Mouse (Mus musculus): ENCODE measurements around the gene Dnajc3. TPM values are rescaled to one million over a fixed set of nuclear protein-coding genes. Genes with fewer than 3 reads are reported as not detected.

Gene Dnajc3
- 21.8 and 29.8 TPM in 2 replicates for total RNA-seq (2012; rRNA removed)

DNA sequence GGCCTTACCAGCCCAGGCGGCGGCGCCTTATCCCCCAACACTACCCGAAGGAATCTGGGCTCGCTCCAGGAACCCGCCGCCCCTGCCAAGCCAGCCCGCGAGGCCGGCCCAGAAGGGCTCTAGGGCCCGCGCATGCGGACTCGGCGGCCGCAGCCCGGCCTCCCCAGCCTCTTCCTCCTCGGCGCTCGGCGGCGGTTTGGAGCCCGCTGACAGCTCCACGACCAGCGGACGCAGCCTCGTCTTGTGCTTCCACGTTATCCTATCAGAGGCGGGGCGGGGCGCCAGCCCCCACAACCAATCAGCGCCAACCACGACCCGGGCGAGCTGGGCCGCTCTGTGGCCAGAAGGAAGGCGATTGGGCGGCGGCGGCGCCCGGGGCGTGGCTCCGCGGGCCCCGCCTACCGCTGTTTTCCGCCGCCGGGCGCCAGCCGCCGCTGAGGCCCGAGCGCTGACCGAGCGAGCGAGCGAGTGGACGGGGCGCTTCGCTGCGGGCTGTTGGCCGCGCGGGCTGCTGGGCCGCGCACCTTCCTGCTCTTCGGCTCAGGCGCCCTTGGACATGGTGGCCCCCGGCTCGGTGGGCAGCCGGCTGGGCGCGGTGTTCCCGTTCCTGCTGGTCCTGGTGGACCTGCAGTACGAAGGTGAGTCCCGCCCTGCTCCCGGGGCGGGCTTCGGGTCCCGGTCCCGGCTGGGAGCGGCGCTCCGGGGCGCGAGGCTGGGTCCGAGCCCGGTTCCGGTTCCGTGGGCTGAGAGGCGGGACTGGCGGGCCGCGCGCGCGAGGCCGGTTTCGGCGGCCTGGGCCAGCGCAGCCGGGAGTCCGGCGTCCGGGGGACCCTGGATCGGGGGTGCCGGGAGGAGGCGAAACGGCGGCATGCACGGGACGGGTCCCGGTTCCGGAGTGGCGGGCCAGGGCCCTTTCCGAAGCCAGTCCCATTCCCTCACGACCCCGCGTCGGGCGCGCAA, at the start of gene Dnajc3:
Gene Dnajc3, plus strand, starts transcription at position 444 of the 960 bp plus-strand sequence.
- Histone ChIP-seq H3K9ac (ENCODE audit: insufficient read depth, low read depth, low read length, poor library complexity, severe bottlenecking) (peak within 1 kb of the TSS; percentile 88), H3K27ac (ENCODE audit: insufficient read depth, low read depth, low read length, poor library complexity, severe bottlenecking) (no peak within 1 kb of the TSS), H3K4me1 (ENCODE audit: control insufficient read depth in 2 of 2, insufficient read depth in 2 of 2, low read length in 2 of 2, poor library complexity in 1 of 2) (peaks cover 0 to 2% of the 10 kb centered on the region in 2 experiments; a peak in 1 of 4 replicates), H3K4me3 (ENCODE audit: insufficient read depth in 1 of 2, low read depth in 1 of 2, low read length in 2 of 2, poor library complexity in 1 of 2, severe bottlenecking in 1 of 2) (peak within 1 kb of the TSS; percentile 84 to 93), H3K36me3 (ENCODE audit: control insufficient read depth, insufficient read depth, low read length, poor library complexity, severe bottlenecking) (no peaks in the 10 kb centered on the region), H3K9me3 (ENCODE audit: control insufficient read depth, insufficient read depth, low read depth, low read length) (no peaks in the 10 kb centered on the region)
- DNase-seq (ENCODE audit: low read depth, low spot score): peak; percentile 91
- in situ Hi-C loops (cut with MboI; ENCODE audit: low sequenced_read_pairs in 2 of 2, unreplicated experiment in 2 of 2): no loop called here
- no peak for TF ChIP-seq HCFC1 (IDR thresholded peaks at IDR 0.05; ENCODE audit: borderline replicate concordance, insufficient read depth, low read length)
- TF ChIP-seq MAFK (IDR thresholded peaks at IDR 0.05; ENCODE audit: insufficient read depth, low read depth, low read length): no peak
- no peak for TF ChIP-seq ZC3H11A (IDR thresholded peaks at IDR 0.05; ENCODE audit: borderline replicate concordance, low read depth, low read length)
- TF ChIP-seq ZNF384 (IDR thresholded peaks at IDR 0.05; ENCODE audit: low read depth, low read length): no peak
- TF ChIP-seq CHD2 (IDR thresholded peaks at IDR 0.05; ENCODE audit: low read depth, low read length): no peak

DNA sequence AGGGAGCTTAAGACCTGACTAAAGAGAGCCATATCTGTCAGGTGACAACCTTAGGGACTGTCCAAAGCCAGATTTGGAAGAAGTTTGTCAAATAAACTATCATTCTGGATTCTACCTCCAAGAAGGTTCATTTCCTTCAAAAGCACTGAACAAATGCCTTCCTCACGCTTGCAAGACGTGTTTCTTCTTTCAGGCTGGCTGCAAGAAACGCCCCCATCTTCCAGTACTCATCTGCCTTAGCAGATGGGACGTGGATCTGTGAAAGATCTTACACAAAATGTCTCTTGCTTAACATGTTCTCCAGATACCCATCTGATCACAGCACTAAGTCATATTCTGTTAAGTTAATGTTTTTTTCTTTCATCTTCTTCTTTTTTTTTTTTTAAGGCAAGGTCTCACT, 47.7 kb upstream of the Dnajc3 start:
- Histone ChIP-seq H3K9ac (ENCODE audit: insufficient read depth, low read depth, low read length, poor library complexity, severe bottlenecking) (no peak overlapping the region), H3K9me3 (ENCODE audit: control insufficient read depth, insufficient read depth, low read depth, low read length) (no peaks in the 10 kb centered on the region), H3K27ac (ENCODE audit: insufficient read depth, low read depth, low read length, poor library complexity, severe bottlenecking) (no peak overlapping the region), H3K36me3 (ENCODE audit: control insufficient read depth, insufficient read depth, low read length, poor library complexity, severe bottlenecking) (no peaks in the 10 kb centered on the region; the same call in none of the 2 replicates), H3K4me3 (ENCODE audit: insufficient read depth in 1 of 2, low read depth in 1 of 2, low read length in 2 of 2, poor library complexity in 1 of 2, severe bottlenecking in 1 of 2) (no peak overlapping the region), H3K4me1 (ENCODE audit: control insufficient read depth in 2 of 2, insufficient read depth in 2 of 2, low read length in 2 of 2, poor library complexity in 1 of 2) (no peaks in the 10 kb centered on the region)
- in situ Hi-C loops (cut with MboI; ENCODE audit: low sequenced_read_pairs in 2 of 2, unreplicated experiment in 2 of 2): no loop called here
- TF ChIP-seq ZNF384 (IDR thresholded peaks at IDR 0.05; ENCODE audit: low read depth, low read length): no peak
- no peak for TF ChIP-seq ZC3H11A (IDR thresholded peaks at IDR 0.05; ENCODE audit: borderline replicate concordance, low read depth, low read length)
- no peak for TF ChIP-seq MAFK (IDR thresholded peaks at IDR 0.05; ENCODE audit: insufficient read depth, low read depth, low read length)
- TF ChIP-seq HCFC1 (IDR thresholded peaks at IDR 0.05; ENCODE audit: borderline replicate concordance, insufficient read depth, low read length): no peak
- no peak for TF ChIP-seq CHD2 (IDR thresholded peaks at IDR 0.05; ENCODE audit: low read depth, low read length)
- DNase-seq (ENCODE audit: low read depth, low spot score): no peak

DNA sequence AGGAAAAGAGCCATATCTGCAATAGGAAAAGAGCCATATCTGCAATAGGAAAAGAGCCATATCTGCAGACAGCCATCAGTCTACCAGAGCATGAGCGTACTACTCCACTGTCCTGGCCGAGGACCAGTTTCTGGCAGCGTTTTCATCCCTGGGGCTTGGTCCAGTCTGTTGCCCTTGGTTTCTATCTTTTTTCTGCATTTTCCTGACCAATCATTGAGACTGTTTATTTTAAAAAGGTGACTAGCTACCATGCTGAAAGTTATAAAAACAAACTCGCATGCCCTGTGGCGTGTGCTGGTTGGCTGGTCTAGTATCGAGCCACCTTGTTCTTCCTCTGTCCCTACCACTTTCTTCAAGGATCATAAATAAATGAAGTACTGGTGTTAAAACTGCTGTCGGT, 42.5 kb upstream of the Dnajc3 start:
- H3K36me3 ChIP-seq (ENCODE audit: control insufficient read depth, insufficient read depth, low read length, poor library complexity, severe bottlenecking): peaks cover 2% of the 10 kb centered on the region; the same call in 1 of the 2 replicates
- no peak for DNase-seq (ENCODE audit: low read depth, low spot score)
- in situ Hi-C loops (cut with MboI; ENCODE audit: low sequenced_read_pairs in 2 of 2, unreplicated experiment in 2 of 2): no loop called here

DNA sequence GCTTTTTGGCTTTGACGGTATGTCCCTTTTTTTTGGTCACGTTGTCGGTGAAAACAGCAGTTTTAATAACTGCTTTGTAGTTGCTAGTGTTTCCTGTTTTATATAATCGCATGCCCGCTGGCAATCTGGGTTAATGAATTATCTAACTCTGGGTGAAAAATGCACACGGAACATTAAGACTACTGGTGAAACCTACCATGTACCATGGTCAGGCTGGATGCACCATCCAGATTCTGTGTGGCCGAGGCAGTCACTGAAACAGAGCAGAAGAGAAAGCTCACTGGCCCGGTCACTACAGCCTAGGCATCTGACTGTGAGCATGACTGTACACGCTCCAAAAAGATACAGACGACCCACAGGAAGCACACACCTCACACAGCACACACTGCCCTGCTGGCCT, 42.1 kb upstream of the Dnajc3 start:
- in situ Hi-C loops (cut with MboI; ENCODE audit: low sequenced_read_pairs in 2 of 2, unreplicated experiment in 2 of 2): no loop called here
- no peaks in the 10 kb centered on the region for H3K4me1 ChIP-seq (ENCODE audit: control insufficient read depth in 2 of 2, insufficient read depth in 2 of 2, low read length in 2 of 2, poor library complexity in 1 of 2)
- peaks cover 2% of the 10 kb centered on the region; the same call in 1 of the 2 replicates for H3K36me3 ChIP-seq (ENCODE audit: control insufficient read depth, insufficient read depth, low read length, poor library complexity, severe bottlenecking)
- no peak overlapping the region for H3K27ac ChIP-seq (ENCODE audit: insufficient read depth, low read depth, low read length, poor library complexity, severe bottlenecking)
- H3K9me3 ChIP-seq (ENCODE audit: control insufficient read depth, insufficient read depth, low read depth, low read length): no peaks in the 10 kb centered on the region
- DNase-seq (ENCODE audit: low read depth, low spot score): no peak
- no peak overlapping the region for H3K9ac ChIP-seq (ENCODE audit: insufficient read depth, low read depth, low read length, poor library complexity, severe bottlenecking)
- H3K4me3 ChIP-seq (ENCODE audit: insufficient read depth in 1 of 2, low read depth in 1 of 2, low read length in 2 of 2, poor library complexity in 1 of 2, severe bottlenecking in 1 of 2): no peak overlapping the region
- no peak for TF ChIP-seq MAFK (IDR thresholded peaks at IDR 0.05; ENCODE audit: insufficient read depth, low read depth, low read length)

More for the DNA sequence above, 42.5 kb upstream of the Dnajc3 start:
- no peaks in the 10 kb centered on the region for H3K9me3 ChIP-seq (ENCODE audit: control insufficient read depth, insufficient read depth, low read depth, low read length)
- TF ChIP-seq ZC3H11A (IDR thresholded peaks at IDR 0.05; ENCODE audit: borderline replicate concordance, low read depth, low read length): no peak
- no peak for TF ChIP-seq ZNF384 (IDR thresholded peaks at IDR 0.05; ENCODE audit: low read depth, low read length)
- TF ChIP-seq CHD2 (IDR thresholded peaks at IDR 0.05; ENCODE audit: low read depth, low read length): no peak
- no peak for TF ChIP-seq MAFK (IDR thresholded peaks at IDR 0.05; ENCODE audit: insufficient read depth, low read depth, low read length)
- no peak for TF ChIP-seq HCFC1 (IDR thresholded peaks at IDR 0.05; ENCODE audit: borderline replicate concordance, insufficient read depth, low read length)
- H3K4me3 ChIP-seq (ENCODE audit: insufficient read depth in 1 of 2, low read depth in 1 of 2, low read length in 2 of 2, poor library complexity in 1 of 2, severe bottlenecking in 1 of 2): no peak overlapping the region
- no peaks in the 10 kb centered on the region for H3K4me1 ChIP-seq (ENCODE audit: control insufficient read depth in 2 of 2, insufficient read depth in 2 of 2, low read length in 2 of 2, poor library complexity in 1 of 2)
- H3K9ac ChIP-seq (ENCODE audit: insufficient read depth, low read depth, low read length, poor library complexity, severe bottlenecking): no peak overlapping the region
- no peak overlapping the region for H3K27ac ChIP-seq (ENCODE audit: insufficient read depth, low read depth, low read length, poor library complexity, severe bottlenecking)
